Mouse (Mus musculus) limb, embryonic 14.5 days (tissue): ENCODE measurements around the gene Cps1. TPM values are rescaled to one million over a fixed set of nuclear protein-coding genes. Genes with fewer than 3 reads are reported as not detected.

Source experiments
- ATAC-seq: fragments of 200-750 bp; cut with Nextera tagmentation; 2 replicates; pipeline ENCODE4 v1.8.0; 2017; ENCODE audit warnings: low read depth, moderate number of reproducible peaks, moderate TSS enrichment; ENCODE audit not compliant: low FRiP score
- DNase-seq: peaks from one replicate; pipeline ENCODE4 v3.0.0-alpha.2; 2015; ENCODE audit warnings: low spot score
- H3K27ac ChIP-seq: fragments of 300-500 bp; sonication (generic); replicated peaks from 2 replicates; pipeline ENCODE4 v1.5.1; 2014; ENCODE audit warnings: low read depth, mild to moderate bottlenecking, low read length, moderate library complexity, mixed read lengths
- H3K27me3 ChIP-seq: fragments of 300-500 bp; sonication (generic); 2 replicates; pipeline ENCODE4 v1.6.1; 2014; ENCODE audit warnings: low read length, mixed read lengths; ENCODE audit not compliant: control insufficient read depth, insufficient read depth
- H3K36me3 ChIP-seq: fragments of 300-500 bp; sonication (generic); 2 replicates; pipeline ENCODE4 v1.6.1; 2014; ENCODE audit warnings: mild to moderate bottlenecking, low read length, moderate library complexity, mixed read lengths; ENCODE audit not compliant: control insufficient read depth, insufficient read depth
- H3K4me1 ChIP-seq: fragments of 300-500 bp; sonication (generic); 2 replicates; pipeline ENCODE4 v1.6.1; 2014; ENCODE audit warnings: antibody characterized with exemption, low read length, mixed read lengths; ENCODE audit not compliant: control insufficient read depth, insufficient read depth
- H3K4me2 ChIP-seq: fragments of 300-500 bp; sonication (generic); replicated peaks from 2 replicates; pipeline ENCODE4 v1.6.1; 2014; ENCODE audit warnings: low read depth, mild to moderate bottlenecking, low read length, moderate library complexity; ENCODE audit not compliant: severe bottlenecking
- H3K4me3 ChIP-seq: fragments of 300-500 bp; sonication (generic); replicated peaks from 2 replicates; pipeline ENCODE4 v1.5.1; 2014; ENCODE audit warnings: low read length
- H3K9ac ChIP-seq: fragments of 300-500 bp; sonication (generic); 2 replicates; pipeline ENCODE4 v1.6.1; 2014; ENCODE audit warnings: mild to moderate bottlenecking, low read depth, low read length, moderate library complexity; ENCODE audit not compliant: severe bottlenecking
- H3K9me3 ChIP-seq: fragments of 300-500 bp; sonication (generic); 2 replicates; pipeline ENCODE4 v1.6.1; 2016; ENCODE audit warnings: low read length; ENCODE audit not compliant: control insufficient read depth
- POLR2A ChIP-seq: fragments of 200-500 bp; IDR thresholded peaks from 2 replicates; pipeline ENCODE4 v1.8.0; 2012; ENCODE audit warnings: inconsistent platforms, mild to moderate bottlenecking, moderate library complexity, borderline replicate concordance; ENCODE audit not compliant: insufficient read depth, insufficient read length; ENCODE audit errors: extremely low read depth
- WGBS: fragments of 180-500 bp; shearing (Covaris S2); extraction: QIAGEN DNeasy Blood & Tissue Kit; methylation state at CpG from one replicate; pipeline ENCODE4 v1.1.7; 2014; 5-methylcytosine and 5-hydroxymethylcytosine counted together
- polyA plus RNA-seq, 2 experiments: library from polyadenylated mRNA; depleted of rRNA in 1 of 2; stranded (reverse) in 1 of 2; unstranded in 1 of 2; fragments of >200 nt; fragmentation: Nextera tagmentation in 1 of 2; extraction: Ambion mirVana in 1 of 2; gene quantifications; 2 replicates each; pipeline versions ENCODE4 v1.2.1 to v1.2.3; 2012 to 2014

Gene Cps1
- polyA plus RNA-seq, 2 experiments: 0.11 to 0.29 TPM

DNA sequence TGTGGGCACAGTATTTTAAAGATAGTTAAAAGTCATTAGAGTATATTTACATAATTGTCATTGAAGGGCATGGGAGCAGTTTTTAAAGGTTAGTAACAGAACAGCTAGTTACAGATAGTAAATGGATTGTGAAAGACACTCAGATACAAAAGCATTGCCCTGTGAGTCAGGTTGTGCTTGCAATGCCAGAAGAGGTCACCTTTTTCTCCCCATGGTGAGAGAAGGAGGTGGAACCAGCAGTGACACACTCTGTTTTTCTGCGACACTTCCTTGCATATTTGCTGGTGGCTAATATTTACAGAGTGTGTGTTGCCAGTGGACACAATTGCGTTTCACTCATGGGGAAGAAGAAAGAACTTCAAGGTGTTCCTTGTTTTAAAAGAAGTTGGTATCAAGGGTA is 2.6 kb downstream of the Cps1 start:
- TF ChIP-seq POLR2A: no peak
- ATAC-seq (no peak), DNase-seq (no peak)
- H3K36me3 ChIP-seq: no peaks in the 10 kb centered on the region
- H3K4me3 ChIP-seq: no peak overlapping the region
- H3K4me1 ChIP-seq: no peaks in the 10 kb centered on the region
- WGBS: 81% methylated on average over 2 of the region's 2 CpGs
- H3K9ac ChIP-seq: no peak overlapping the region
- H3K4me2 ChIP-seq: no peak overlapping the region
- H3K27me3 ChIP-seq: no peaks in the 10 kb centered on the region
- H3K9me3 ChIP-seq: no peaks in the 10 kb centered on the region
- H3K27ac ChIP-seq: no peak overlapping the region

- WGBS: 8% methylated on average over 8 of the region's 8 CpGs
- no peak overlapping the region for H3K27ac ChIP-seq
- H3K27me3 ChIP-seq: 0 out of 2 replicates have a peak, but pooled peaks cover 5% of the 10 kb centered on the region
- no peak overlapping the region for H3K9ac ChIP-seq
- no peak overlapping the region for H3K4me2 ChIP-seq
- TF ChIP-seq POLR2A: no peak
- no peaks in the 10 kb centered on the region; the same call in 1 of the 2 replicates for H3K4me1 ChIP-seq
- no peaks in the 10 kb centered on the region for H3K36me3 ChIP-seq
- no peaks in the 10 kb centered on the region for H3K9me3 ChIP-seq
- peak; percentile 82 for DNase-seq
- no peak overlapping the region for H3K4me3 ChIP-seq
- ATAC-seq: no peak
Measured at GRCm38 (mm10) chr1:67143939-67144338, 21.1 kb downstream of the Cps1 start.

- H3K27ac ChIP-seq: no peak overlapping the region
- 0 out of 2 replicates have a peak, but pooled peaks cover 5% of the 10 kb centered on the region for H3K27me3 ChIP-seq
- H3K9me3 ChIP-seq: no peaks in the 10 kb centered on the region
- no peak for DNase-seq
- WGBS: 75% methylated on average over 3 of the region's 3 CpGs
- TF ChIP-seq POLR2A: no peak
- H3K4me3 ChIP-seq: no peak overlapping the region
- no peak overlapping the region for H3K4me2 ChIP-seq
- no peaks in the 10 kb centered on the region for H3K36me3 ChIP-seq
- no peak for ATAC-seq
- no peaks in the 10 kb centered on the region; the same call in 1 of the 2 replicates for H3K4me1 ChIP-seq
- no peak overlapping the region for H3K9ac ChIP-seq
Measured at GRCm38 (mm10) chr1:67151246-67151645, 28.4 kb downstream of the Cps1 start.

- no peaks in the 10 kb centered on the region for H3K36me3 ChIP-seq
- no peak overlapping the region for H3K9ac ChIP-seq
- no peak overlapping the region for H3K4me3 ChIP-seq
- H3K9me3 ChIP-seq: no peaks in the 10 kb centered on the region
- 73% methylated on average over 4 of the region's 4 CpGs for WGBS
- H3K27me3 ChIP-seq: no peaks in the 10 kb centered on the region
- no peak overlapping the region for H3K4me2 ChIP-seq
- ATAC-seq (no peak), DNase-seq (no peak)
- no peaks in the 10 kb centered on the region for H3K4me1 ChIP-seq
- no peak overlapping the region for H3K27ac ChIP-seq
- TF ChIP-seq POLR2A: no peak
Measured at GRCm38 (mm10) chr1:67167283-67167682, 44.5 kb downstream of the Cps1 start.

GRCm38 (mm10) chr1:67181165-67181564 is 58.3 kb downstream of the Cps1 start:
- no peak overlapping the region for H3K9ac ChIP-seq
- H3K27ac ChIP-seq: no peak overlapping the region
- no peak for ATAC-seq
- H3K9me3 ChIP-seq: no peaks in the 10 kb centered on the region
- no peaks in the 10 kb centered on the region for H3K27me3 ChIP-seq
- DNase-seq: peak; percentile 77
- no peak for TF ChIP-seq POLR2A
- H3K36me3 ChIP-seq: no peaks in the 10 kb centered on the region
- WGBS: 10% methylated on average over 7 of the region's 7 CpGs
- no peak overlapping the region for H3K4me3 ChIP-seq
- no peak overlapping the region for H3K4me2 ChIP-seq
- H3K4me1 ChIP-seq: peaks cover 4% of the 10 kb centered on the region

DNA sequence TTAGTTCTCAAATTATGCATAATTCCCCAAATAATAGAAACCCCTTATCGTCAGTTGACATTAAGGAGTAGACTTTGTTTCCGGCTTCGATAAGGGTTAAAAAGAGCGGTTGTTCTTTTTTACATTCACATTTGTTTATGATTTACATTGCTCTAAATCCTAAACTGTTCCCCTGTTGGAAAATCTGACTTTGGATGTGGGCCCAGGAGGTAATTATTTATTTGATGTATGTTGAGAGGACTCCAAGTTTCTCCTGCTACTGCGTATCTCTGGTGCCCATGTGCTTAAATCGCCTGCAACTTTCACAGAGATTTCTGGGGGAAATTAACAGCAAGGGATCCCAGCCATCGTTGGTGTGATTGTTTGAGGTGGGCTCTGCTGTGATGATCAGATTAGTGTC is 59.4 kb downstream of the Cps1 start:
- no peak overlapping the region for H3K4me2 ChIP-seq
- no peaks in the 10 kb centered on the region for H3K27me3 ChIP-seq
- no peaks in the 10 kb centered on the region for H3K9me3 ChIP-seq
- H3K4me3 ChIP-seq: no peak overlapping the region
- H3K9ac ChIP-seq: no peak overlapping the region
- no peak overlapping the region for H3K27ac ChIP-seq
- no peaks in the 10 kb centered on the region for H3K36me3 ChIP-seq
- WGBS: 44% methylated on average over 7 of the region's 7 CpGs
- DNase-seq: peak; percentile 41
- TF ChIP-seq POLR2A: no peak
- H3K4me1 ChIP-seq: peaks cover 4% of the 10 kb centered on the region; the same call in 1 of the 2 replicates
- ATAC-seq: no peak
